Mouse (Mus musculus) hindbrain, postnatal 0 days (tissue): ENCODE measurements at regions not wholly inside any gene's neighbourhood (a gene's known extent, or its start where the extent isn't known, plus 50 kb on each side); places are given as distances from the start of the nearest gene placed in this dataset.
"Not testable (repeated sequence)": the region's sequence is repeated elsewhere in the genome, so short reads cannot be mapped to it uniquely, and the experiment has no call there.

Experiments used
- ATAC-seq: fragments of 200-750 bp; cut with Nextera tagmentation; 2 replicates; pipeline ENCODE4 v1.8.0; 2017; ENCODE audit warnings: mild to moderate bottlenecking, moderate TSS enrichment, moderate library complexity
- DNase-seq: peaks from one replicate; pipeline ENCODE4 v3.0.0-alpha.2; 2015; ENCODE audit warnings: low spot score
- H3K27ac ChIP-seq: fragments of 300-500 bp; sonication (generic); 2 replicates; pipeline ENCODE4 v1.5.1; 2014; ENCODE audit warnings: mild to moderate bottlenecking
- H3K27me3 ChIP-seq: fragments of 300-500 bp; sonication (generic); 2 replicates; pipeline ENCODE4 v1.6.1; 2014; ENCODE audit warnings: low read length, mixed read lengths; ENCODE audit not compliant: insufficient read depth
- H3K36me3 ChIP-seq: fragments of 300-500 bp; sonication (generic); 2 replicates; pipeline ENCODE4 v1.6.1; 2014; ENCODE audit warnings: low read length, mixed read lengths; ENCODE audit not compliant: insufficient read depth
- H3K4me1 ChIP-seq: fragments of 300-500 bp; sonication (generic); 2 replicates; pipeline ENCODE4 v1.6.1; 2014; ENCODE audit warnings: antibody characterized with exemption, low read length, mixed read lengths; ENCODE audit not compliant: insufficient read depth
- H3K4me2 ChIP-seq: fragments of 300-500 bp; sonication (generic); 2 replicates; pipeline ENCODE4 v1.6.1; 2014; ENCODE audit warnings: low read depth, mild to moderate bottlenecking, low read length, moderate library complexity, mixed read lengths
- H3K4me3 ChIP-seq: fragments of 300-500 bp; sonication (generic); 2 replicates; pipeline ENCODE4 v1.5.1; 2014; ENCODE audit warnings: low read length
- H3K9ac ChIP-seq: fragments of 300-500 bp; sonication (generic); replicated peaks from 2 replicates; pipeline ENCODE4 v1.6.1; 2014; ENCODE audit warnings: mild to moderate bottlenecking, low read length, moderate library complexity, mixed read lengths
- H3K9me3 ChIP-seq: fragments of 300-500 bp; sonication (generic); 2 replicates; pipeline ENCODE4 v1.6.1; 2016; ENCODE audit warnings: low read length, mixed read lengths
- CTCF ChIP-seq: IDR thresholded peaks from 2 replicates; pipeline ENCODE4 v1.5.1; 2016; ENCODE audit warnings: antibody characterized with exemption, control low read depth, low read depth
- WGBS: fragments of 180-500 bp; shearing (Covaris S2); extraction: QIAGEN DNeasy Blood & Tissue Kit; methylation state at CpG from one replicate; pipeline ENCODE4 v1.1.7; 2014; 5-methylcytosine and 5-hydroxymethylcytosine counted together

- DNase-seq (no peak), ATAC-seq (no peak)
- H3K36me3 ChIP-seq: no peaks in the 10 kb centered on the region
- H3K9me3 ChIP-seq: 0 out of 2 replicates have a peak, but pooled peaks cover 2% of the 10 kb centered on the region
- no peak overlapping the region for H3K4me2 ChIP-seq
- H3K4me3 ChIP-seq: no peak overlapping the region
- no peak overlapping the region for H3K27ac ChIP-seq
- H3K9ac ChIP-seq: no peak overlapping the region
- H3K27me3 ChIP-seq: no peaks in the 10 kb centered on the region
- WGBS: 90% methylated on average over 10 of the region's 10 CpGs
- H3K4me1 ChIP-seq: no peaks in the 10 kb centered on the region
- no peak for TF ChIP-seq CTCF
Measured at GRCm38 (mm10) chr13:97479066-97479586, 238.2 kb downstream of the Enc1 start.

DNA sequence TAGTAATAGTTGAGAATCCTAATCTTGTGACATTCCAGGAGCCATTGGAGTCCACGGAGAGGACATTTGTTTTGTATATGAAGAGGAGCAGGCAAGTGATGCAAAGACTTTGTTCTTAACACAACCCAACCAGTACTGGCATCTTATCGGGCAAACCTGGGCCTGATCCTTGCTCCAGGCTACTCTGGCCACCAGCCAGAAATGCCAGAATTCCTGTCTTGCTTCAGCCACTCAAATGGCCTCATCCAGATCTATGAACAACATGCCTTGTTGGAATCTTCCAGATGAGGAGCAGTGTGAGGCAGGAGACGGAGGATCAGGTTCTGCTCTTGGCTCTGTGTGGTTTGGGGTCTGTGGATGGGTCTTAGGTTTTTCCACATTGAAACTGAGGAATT lies 233.1 kb downstream of the Enc1 start:
- no peak for TF ChIP-seq CTCF
- H3K4me2 ChIP-seq: no peak overlapping the region
- H3K4me1 ChIP-seq: 0 out of 2 replicates have a peak, but pooled peaks cover 2% of the 10 kb centered on the region
- DNase-seq: no peak
- no peaks in the 10 kb centered on the region for H3K36me3 ChIP-seq
- no peak overlapping the region for H3K27ac ChIP-seq
- H3K27me3 ChIP-seq: no peaks in the 10 kb centered on the region
- no peaks in the 10 kb centered on the region for H3K9me3 ChIP-seq
- H3K9ac ChIP-seq: no peak overlapping the region
- no peak overlapping the region for H3K4me3 ChIP-seq
- WGBS: 89% methylated on average over 3 of the region's 3 CpGs
- ATAC-seq: no peak

- TF ChIP-seq CTCF: no peak
- DNase-seq: no peak
- WGBS: 84% methylated on average over 7 of the region's 7 CpGs
Measured at GRCm38 (mm10) chr13:97473256-97473970, 232.5 kb downstream of the Enc1 start.

GRCm38 (mm10) chr13:97469999-97470398 lies 229.1 kb downstream of the Enc1 start:
- no peak for TF ChIP-seq CTCF

More at GRCm38 (mm10) chr13:97473256-97473970, 232.5 kb downstream of the Enc1 start:
- Histone ChIP-seq H3K36me3 (no peaks in the 10 kb centered on the region), H3K27me3 (no peaks in the 10 kb centered on the region), H3K9me3 (no peaks in the 10 kb centered on the region), H3K4me1 (0 out of 2 replicates have a peak, but pooled peaks cover 4% of the 10 kb centered on the region), H3K9ac (no peak overlapping the region), H3K4me2 (no peak overlapping the region), H3K4me3 (no peak overlapping the region), H3K27ac (no peak overlapping the region)
- no peak for ATAC-seq

DNA sequence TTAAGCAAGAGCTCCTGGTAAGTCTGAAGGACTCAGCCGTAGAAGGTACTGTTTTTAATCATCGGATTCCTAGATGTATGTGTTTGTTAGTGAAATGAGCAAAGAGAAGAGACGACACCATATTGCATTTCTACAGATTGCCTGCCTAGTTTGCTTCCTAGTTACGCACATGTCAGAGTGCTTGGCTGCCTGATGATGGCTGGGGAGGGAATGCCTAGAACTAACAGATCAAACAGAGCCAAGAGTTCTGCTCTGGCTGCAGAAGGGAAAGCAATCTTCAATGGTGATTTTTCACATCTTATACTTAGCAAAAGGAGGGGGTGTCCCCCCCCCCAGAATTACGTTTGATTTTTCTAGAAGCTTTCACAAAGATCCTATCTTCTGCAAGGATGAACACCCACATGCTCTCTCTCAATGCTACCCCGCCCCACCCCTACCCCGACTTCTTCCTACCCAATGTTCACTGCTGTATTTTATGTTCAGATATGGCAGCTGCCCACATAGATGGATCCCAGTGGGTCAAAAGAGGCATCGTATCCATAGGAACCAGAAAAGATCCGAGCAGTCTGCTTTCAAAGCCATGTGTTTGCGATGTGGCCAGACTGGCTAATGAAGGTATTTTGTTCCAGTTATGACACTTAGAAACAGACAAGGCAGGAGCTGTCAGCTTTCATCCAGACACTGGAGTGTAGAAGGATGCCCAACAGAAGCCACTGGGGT lies 228.1 kb downstream of the Enc1 start:
- Histone ChIP-seq H3K27ac (peak overlapping the region; percentile 32; the same call in 1 of the 2 replicates), H3K4me2 (no peak overlapping the region), H3K4me3 (no peak overlapping the region), H3K9me3 (no peaks in the 10 kb centered on the region), H3K36me3 (no peaks in the 10 kb centered on the region), H3K27me3 (no peaks in the 10 kb centered on the region), H3K4me1 (0 out of 2 replicates have a peak, but pooled peaks cover 4% of the 10 kb centered on the region), H3K9ac (no peak overlapping the region)
- 41% methylated on average over 10 of the region's 10 CpGs for WGBS
- TF ChIP-seq CTCF: no peak
- peak; percentile 83 for ATAC-seq
- DNase-seq: peak; percentile 69

More at GRCm38 (mm10) chr13:97469999-97470398, 229.1 kb downstream of the Enc1 start:
- no peaks in the 10 kb centered on the region for H3K9me3 ChIP-seq
- ATAC-seq (no peak), DNase-seq (no peak)
- no peak overlapping the region for H3K9ac ChIP-seq
- H3K36me3 ChIP-seq: no peaks in the 10 kb centered on the region
- H3K27me3 ChIP-seq: no peaks in the 10 kb centered on the region
- H3K27ac ChIP-seq: no peak overlapping the region
- 0 out of 2 replicates have a peak, but pooled peaks cover 4% of the 10 kb centered on the region for H3K4me1 ChIP-seq
- 49% methylated on average over 10 of the region's 10 CpGs for WGBS
- H3K4me2 ChIP-seq: no peak overlapping the region
- H3K4me3 ChIP-seq: no peak overlapping the region

- not testable (repeated sequence) for H3K27me3 ChIP-seq, H3K4me3 ChIP-seq, H3K36me3 ChIP-seq, H3K9ac ChIP-seq, H3K27ac ChIP-seq, H3K9me3 ChIP-seq, H3K4me2 ChIP-seq, H3K4me1 ChIP-seq, ATAC-seq, DNase-seq
- WGBS: 85% methylated on average over 1 of the region's 1 CpGs
Measured at GRCm38 (mm10) chr13:97466585-97466984, 225.7 kb downstream of the Enc1 start.
